Mouse (Mus musculus) Muller cell, postnatal 12 days (primary cell): ENCODE results near the gene Gnai2.
"Not testable (repeated sequence)": the region's sequence is repeated elsewhere in the genome, so short reads cannot be mapped to it uniquely, and the experiment has no call there.

ENCODE experiments used
- DNase-seq: peaks from one replicate; pipeline ENCODE4 v3.0.0-alpha.2; 2015; ENCODE audit errors: inconsistent ontology term

Gnai2 gene

DNA sequence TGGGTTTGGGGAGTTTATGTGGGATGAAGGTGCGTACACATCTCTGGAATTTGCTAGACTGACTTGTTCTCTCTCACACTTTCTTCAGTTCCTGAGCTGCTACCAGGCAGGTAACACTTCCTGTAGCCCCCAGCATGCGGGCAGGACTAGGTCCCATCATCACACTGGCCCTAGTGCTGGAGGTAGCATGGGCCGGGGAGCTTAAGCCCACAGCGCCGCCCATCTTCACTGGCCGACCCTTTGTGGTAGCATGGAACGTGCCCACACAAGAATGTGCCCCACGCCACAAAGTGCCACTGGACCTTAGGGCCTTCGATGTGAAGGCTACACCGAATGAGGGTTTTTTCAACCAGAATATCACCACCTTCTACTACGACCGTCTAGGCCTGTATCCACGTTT, 65.2 kb downstream of the Gnai2 start:
- DNase-seq, result no peak

DNA sequence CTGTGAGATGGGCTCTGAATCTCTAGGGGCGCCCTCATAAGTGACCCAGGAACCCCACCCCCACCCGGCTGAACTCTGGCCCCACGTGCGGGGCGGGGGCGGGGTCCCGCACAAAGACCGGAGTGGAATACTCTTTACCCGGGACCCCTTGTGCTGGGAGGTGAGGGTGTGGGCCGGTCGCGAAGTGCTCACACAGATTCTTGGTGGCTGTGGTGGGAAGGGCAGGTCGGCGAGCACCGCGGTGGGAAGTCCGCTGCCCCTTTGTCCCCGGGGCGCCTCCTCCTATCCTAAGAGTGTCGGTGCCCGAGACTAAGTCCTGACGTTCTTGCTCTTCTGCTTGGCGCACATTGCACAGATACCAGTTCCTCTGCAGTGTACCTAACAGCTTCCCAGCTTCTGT, 65.9 kb downstream of the Gnai2 start:
- no peak for DNase-seq

DNA sequence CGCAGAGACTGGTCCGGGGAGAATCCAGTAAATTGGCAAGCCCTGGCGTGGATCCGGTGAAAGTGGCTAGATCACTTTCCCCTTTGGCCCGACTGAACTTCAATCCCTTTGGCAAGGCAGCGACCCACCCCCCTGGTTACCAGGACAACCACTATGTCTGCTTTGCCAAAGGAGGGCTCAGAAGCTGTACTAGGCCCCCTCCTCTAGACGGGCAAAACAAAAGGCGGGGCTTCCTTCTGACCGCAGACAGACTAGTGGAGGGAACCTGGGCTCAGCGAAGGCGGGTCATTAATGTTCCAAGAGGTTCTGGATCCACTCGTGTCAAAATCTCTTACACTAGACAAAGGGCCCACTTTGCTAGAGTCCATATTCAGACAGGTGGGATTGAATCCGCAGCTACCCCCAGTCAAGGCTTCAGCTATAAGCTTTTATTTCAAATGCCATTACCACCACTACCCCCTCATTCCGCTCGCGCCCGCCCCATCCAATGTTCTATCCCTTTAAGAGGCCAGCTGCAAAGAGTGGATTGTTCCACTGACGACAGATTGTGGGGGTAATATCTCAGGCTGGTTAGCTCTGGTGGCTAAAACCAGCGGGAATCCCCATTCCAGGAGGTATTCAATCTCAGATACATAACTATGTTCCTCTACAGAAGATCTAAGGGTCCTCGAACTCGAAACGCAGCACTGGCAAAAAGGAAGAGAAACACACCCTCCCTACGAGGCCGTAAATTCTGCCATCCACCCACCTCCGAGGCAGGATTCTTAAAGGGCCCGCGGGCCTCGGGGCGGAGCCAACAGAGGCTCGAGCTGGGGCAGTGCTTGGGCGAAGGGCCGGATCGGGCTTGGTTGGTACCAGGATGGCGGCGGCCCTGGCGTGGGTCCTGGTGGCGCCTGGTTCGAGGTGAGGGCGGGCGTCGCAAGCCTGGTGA, 66.6 kb downstream of the Gnai2 start:
- DNase-seq, result peak; percentile 93

DNA sequence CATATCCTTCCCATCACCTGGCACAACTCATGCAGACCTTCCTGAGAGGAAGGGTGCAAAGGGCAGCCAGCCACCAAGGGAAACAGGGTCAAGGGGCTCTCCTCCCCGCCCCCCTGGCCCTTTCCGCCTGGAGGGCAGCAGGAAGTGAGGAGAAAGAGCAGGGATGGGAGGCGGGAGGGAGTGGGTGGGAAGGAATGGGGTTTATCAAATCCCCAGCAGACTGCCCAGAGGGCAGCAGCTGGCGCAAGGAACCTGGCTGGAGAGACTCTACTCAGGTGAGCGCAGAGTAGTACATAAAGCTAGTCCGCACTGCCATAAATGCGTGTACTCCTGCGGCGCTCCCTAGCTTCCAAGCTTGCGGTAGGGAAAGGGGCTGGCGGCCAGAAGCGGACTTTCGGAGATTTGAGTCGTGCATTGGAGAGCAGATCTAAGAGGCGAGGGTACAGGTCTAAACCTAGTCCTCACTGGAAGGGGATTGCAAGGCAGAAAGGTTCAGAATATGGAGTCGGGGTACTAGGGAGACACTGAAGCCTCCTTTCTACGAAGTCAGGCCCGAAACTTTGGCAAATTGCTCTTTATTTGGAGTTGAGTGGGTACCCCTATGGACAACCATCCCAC, 67.4 kb downstream of the Gnai2 start, which contains the start of gene Hyal2:
Hyal2 (plus strand) TSS at position 244 of the 618 bp plus-strand sequence.
- no peak for DNase-seq

DNA sequence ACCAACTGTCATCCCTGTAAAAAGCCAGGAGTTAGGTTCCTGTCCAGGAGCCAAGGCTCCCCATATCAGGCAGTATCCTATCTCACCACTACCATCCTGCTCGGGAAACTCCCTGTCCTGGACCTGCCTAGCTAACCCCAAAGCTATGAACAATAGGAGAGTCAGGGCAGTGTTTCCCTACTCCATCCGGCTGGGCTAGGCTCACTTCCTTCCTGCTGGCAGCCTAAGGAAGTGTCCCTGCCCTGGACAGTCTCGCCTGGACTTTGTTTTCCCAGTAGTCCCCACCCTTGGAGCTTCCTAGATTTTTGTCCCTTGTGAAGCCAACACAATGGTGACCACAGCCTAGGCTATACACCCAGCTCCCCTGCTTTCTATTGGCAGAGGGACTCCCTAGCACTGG, 68.3 kb downstream of the Gnai2 start:
- DNase-seq, result no peak

DNA sequence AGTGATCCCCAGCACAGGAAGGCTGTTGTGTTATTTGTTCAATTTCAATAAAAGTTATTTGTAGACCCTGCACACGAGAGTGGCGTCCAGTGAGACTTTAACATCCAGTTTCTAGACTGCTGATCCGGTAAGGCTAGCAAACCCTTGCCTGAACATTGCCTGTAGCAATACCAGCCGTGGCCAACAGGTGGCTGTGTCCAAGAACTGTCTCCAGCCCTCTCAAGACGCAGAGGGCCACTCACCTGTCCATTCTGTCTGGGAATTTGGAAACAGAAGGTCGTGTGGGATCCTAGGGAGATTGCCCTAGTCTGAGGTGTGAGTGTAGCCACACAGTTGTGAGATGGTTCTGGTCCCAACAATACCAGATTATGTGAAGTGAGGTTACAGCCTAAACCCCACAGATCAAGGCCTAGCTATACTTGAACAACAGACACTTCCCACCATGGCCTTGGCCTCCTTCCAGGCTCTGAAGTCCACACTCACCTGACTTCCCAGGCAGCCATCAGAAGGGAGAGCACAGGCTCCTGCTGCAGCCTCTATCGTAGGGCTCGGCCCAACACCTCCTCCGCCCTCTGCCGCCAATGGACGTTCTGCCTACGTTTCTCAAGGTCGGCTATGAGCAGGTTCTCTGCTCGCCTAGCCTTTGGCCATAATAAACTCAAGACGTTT, 69.0 kb downstream of the Gnai2 start:
- peak; percentile 43 for DNase-seq

DNA sequence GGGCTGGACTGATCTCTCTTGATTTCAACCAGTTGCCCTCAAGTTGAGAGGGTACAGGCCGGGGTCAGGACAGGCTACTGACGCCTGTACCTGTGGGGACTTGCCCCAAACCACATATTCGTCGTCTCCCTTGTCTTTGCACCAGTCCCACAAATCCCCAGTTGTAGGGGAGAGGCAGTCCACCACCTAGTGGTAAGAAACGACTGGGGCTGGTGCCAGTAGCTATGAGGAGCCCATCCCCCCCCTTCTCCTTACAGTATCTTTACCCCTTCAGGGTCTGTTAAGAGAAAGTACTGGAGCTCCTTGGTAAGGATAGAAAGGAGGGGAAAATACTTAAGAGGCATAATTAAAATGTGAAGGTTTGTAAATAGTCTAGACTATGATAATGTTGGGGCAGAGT, 69.6 kb downstream of the Gnai2 start:
- DNase-seq, result not testable (repeated sequence)
